Mouse (Mus musculus) spleen, adult 2 months (tissue): ENCODE measurements around the gene Klrc1. TPM values are rescaled to one million over a fixed set of nuclear protein-coding genes. Genes with fewer than 3 reads are reported as not detected.
"Not testable (repeated sequence)": the region's sequence is repeated elsewhere in the genome, so short reads cannot be mapped to it uniquely, and the experiment has no call there.

Source experiments
- DNase-seq, 2 experiments: peaks; one replicate each; pipeline versions ENCODE4 v3.0.0 to v3.0.0-alpha.2; 2012 to 2021; ENCODE audit warnings: low spot score in 2 of 2, low read depth in 1 of 2
- H3K27ac ChIP-seq: fragments of 200-500 bp; 2 replicates; pipeline ENCODE4 v1.5.1; 2012; ENCODE audit warnings: low read length, inconsistent platforms; ENCODE audit not compliant: insufficient read depth
- H3K27me3 ChIP-seq: fragments of 200-500 bp; 2 replicates; pipeline ENCODE4 v1.6.1; 2012; ENCODE audit warnings: mild to moderate bottlenecking, moderate library complexity, low read length, inconsistent platforms; ENCODE audit not compliant: control insufficient read depth, insufficient read depth
- H3K36me3 ChIP-seq: fragments of 200-500 bp; 2 replicates; pipeline ENCODE4 v1.6.1; 2012; ENCODE audit warnings: mild to moderate bottlenecking, low read length, inconsistent platforms; ENCODE audit not compliant: control insufficient read depth, insufficient read depth
- H3K4me1 ChIP-seq: fragments of 200-500 bp; 2 replicates; pipeline ENCODE4 v1.6.1; 2011; ENCODE audit warnings: inconsistent platforms; ENCODE audit not compliant: control insufficient read depth, insufficient read depth, insufficient read length
- H3K4me3 ChIP-seq: fragments of 200-500 bp; 2 replicates; pipeline ENCODE4 v1.5.1; 2011; ENCODE audit warnings: mild to moderate bottlenecking, inconsistent platforms; ENCODE audit not compliant: insufficient read depth, insufficient read length; ENCODE audit errors: extremely low read depth
- CTCF ChIP-seq: fragments of 200-500 bp; IDR thresholded peaks from 2 replicates; pipeline ENCODE4 v1.5.1; 2011; ENCODE audit warnings: mild to moderate bottlenecking, inconsistent platforms; ENCODE audit not compliant: insufficient read depth, insufficient read length, insufficient replicate concordance; ENCODE audit errors: extremely low read depth
- POLR2A ChIP-seq: fragments of 200-500 bp; IDR thresholded peaks from 2 replicates; pipeline ENCODE4 v1.6.1; 2011; ENCODE audit warnings: low read depth, low read length, inconsistent platforms
- WGBS: fragments of 180-500 bp; shearing (Covaris S2); methylation state at CpG from one replicate; pipeline ENCODE4 v1.1.7; 2018; 5-methylcytosine and 5-hydroxymethylcytosine counted together
- polyA plus RNA-seq: library from polyadenylated mRNA; depleted of rRNA; stranded (reverse); fragments of >200 nt; gene quantifications from 2 replicates; pipeline ENCODE4 v1.2.3, GENCODE M21; 2012; rRNA removed

Gene Klrc1
- 1.7 and 2.9 TPM in 2 replicates for polyA plus RNA-seq

- 87% methylated on average over 3 of the region's 3 CpGs for WGBS
- TF ChIP-seq CTCF (no peak), POLR2A (no peak)
- H3K36me3 ChIP-seq = no peaks in the 10 kb centered on the region
- H3K27me3 ChIP-seq = no peaks in the 10 kb centered on the region
- H3K4me3 ChIP-seq = no peak within 1 kb of the TSS
- no peak within 1 kb of the TSS for H3K27ac ChIP-seq
- H3K4me1 ChIP-seq = no peaks in the 10 kb centered on the region
- no peak for DNase-seq
Measured at GRCm38 (mm10) chr6:129678873-129679272, at the start of gene Klrc1. TSS of gene Klrc1 (minus strand) at chr6:129678973.

GRCm38 (mm10) chr6:129727237-129727636 lies 48.5 kb upstream of the Klrc1 start:
- no peaks in the 10 kb centered on the region for H3K4me1 ChIP-seq
- DNase-seq = no peak
- no peak overlapping the region for H3K27ac ChIP-seq
- no peak for TF ChIP-seq POLR2A
- no peak for TF ChIP-seq CTCF
- no peaks in the 10 kb centered on the region for H3K27me3 ChIP-seq
- H3K36me3 ChIP-seq = no peaks in the 10 kb centered on the region
- 93% methylated on average over 1 of the region's 1 CpGs for WGBS
- H3K4me3 ChIP-seq = no peak overlapping the region

GRCm38 (mm10) chr6:129721390-129721789 lies 42.6 kb upstream of the Klrc1 start:
- H3K4me3 ChIP-seq = no peak overlapping the region
- WGBS = 82% methylated on average over 1 of the region's 1 CpGs
- no peak for DNase-seq

GRCm38 (mm10) chr6:129720487-129720886 lies 41.7 kb upstream of the Klrc1 start:
- TF ChIP-seq CTCF = no peak
- no peak for TF ChIP-seq POLR2A
- no peaks in the 10 kb centered on the region for H3K4me1 ChIP-seq

More at GRCm38 (mm10) chr6:129721390-129721789, 42.6 kb upstream of the Klrc1 start:
- Histone ChIP-seq H3K4me1 (no peaks in the 10 kb centered on the region), H3K27me3 (no peaks in the 10 kb centered on the region), H3K27ac (no peak overlapping the region), H3K36me3 (no peaks in the 10 kb centered on the region)
- TF ChIP-seq CTCF = no peak
- no peak for TF ChIP-seq POLR2A

GRCm38 (mm10) chr6:129717032-129717431 lies 38.3 kb upstream of the Klrc1 start, which contains the start of gene Klri1:
TSS of gene Klri1 (minus strand) at chr6:129717132.
- Histone ChIP-seq H3K4me1 (no peaks in the 10 kb centered on the region), H3K36me3 (no peaks in the 10 kb centered on the region), H3K4me3 (no peak within 1 kb of the TSS), H3K27me3 (no peaks in the 10 kb centered on the region), H3K27ac (no peak within 1 kb of the TSS)
- WGBS = 82% methylated on average over 4 of the region's 4 CpGs
- TF ChIP-seq CTCF = no peak
- no peak for TF ChIP-seq POLR2A
- no peak for DNase-seq

More at GRCm38 (mm10) chr6:129720487-129720886, 41.7 kb upstream of the Klrc1 start:
- WGBS = 20% methylated on average over 3 of the region's 3 CpGs
- Histone ChIP-seq H3K27ac (no peak overlapping the region), H3K4me3 (no peak overlapping the region), H3K27me3 (no peaks in the 10 kb centered on the region), H3K36me3 (no peaks in the 10 kb centered on the region)
- DNase-seq = no peak

GRCm38 (mm10) chr6:129713566-129713965 lies 34.8 kb upstream of the Klrc1 start:
- TF ChIP-seq CTCF (no peak), POLR2A (no peak)
- WGBS = 5% methylated on average over 1 of the region's 1 CpGs
- no peak for DNase-seq
- H3K36me3 ChIP-seq = no peaks in the 10 kb centered on the region
- H3K4me3 ChIP-seq = no peak overlapping the region
- H3K4me1 ChIP-seq = no peaks in the 10 kb centered on the region
- H3K27ac ChIP-seq = no peak overlapping the region; the same call in 1 of the 2 replicates
- H3K27me3 ChIP-seq = no peaks in the 10 kb centered on the region

- not testable (repeated sequence) for H3K27me3 ChIP-seq, H3K4me3 ChIP-seq, DNase-seq, H3K27ac ChIP-seq, H3K4me1 ChIP-seq, H3K36me3 ChIP-seq
- 83% methylated on average over 10 of the region's 10 CpGs for WGBS
Measured at GRCm38 (mm10) chr6:129691436-129691835, 12.7 kb upstream of the Klrc1 start.
